Mouse (Mus musculus) heart, embryonic 14.5 days (tissue): ENCODE results near the gene Traf2. TPM values are rescaled to one million over a fixed set of nuclear protein-coding genes. Genes with fewer than 3 reads are reported as not detected.

Experiments
- ATAC-seq: fragments of 200-750 bp; cut with Nextera tagmentation; 2 replicates; pipeline ENCODE4 v1.8.0; 2017; ENCODE audit warnings: low read depth, moderate TSS enrichment; ENCODE audit not compliant: insufficient number of reproducible peaks, insufficient read depth, low FRiP score
- H3K27ac ChIP-seq, 2 experiments: fragments of 200-500 bp in 1 of 2; fragments of 300-500 bp in 1 of 2; sonication (generic) in 1 of 2; replicated peaks in 1 of 2; 2 replicates each; pipeline ENCODE4 v1.5.1; 2012 to 2014; ENCODE audit warnings: low read depth in 2 of 2, low read length in 2 of 2, control low read depth in 1 of 2, mild to moderate bottlenecking in 1 of 2, mixed read lengths in 1 of 2; ENCODE audit not compliant: control insufficient read depth in 1 of 2, insufficient read depth in 1 of 2
- H3K27me3 ChIP-seq: fragments of 300-500 bp; sonication (generic); 2 replicates; pipeline ENCODE4 v1.6.1; 2014; ENCODE audit warnings: mild to moderate bottlenecking, low read length, control low read depth; ENCODE audit not compliant: control insufficient read depth, insufficient read depth
- H3K36me3 ChIP-seq: fragments of 300-500 bp; sonication (generic); 2 replicates; pipeline ENCODE4 v1.6.1; 2014; ENCODE audit warnings: mild to moderate bottlenecking, control low read depth, low read length, mixed read lengths; ENCODE audit not compliant: control insufficient read depth, insufficient read depth
- H3K4me1 ChIP-seq, 2 experiments: fragments of 200-500 bp in 1 of 2; fragments of 300-500 bp in 1 of 2; sonication (generic) in 1 of 2; 2 replicates each; pipeline ENCODE4 v1.6.1; 2012 to 2014; ENCODE audit warnings: low read length in 2 of 2, control low read depth in 1 of 2, mixed read lengths in 1 of 2; ENCODE audit not compliant: control insufficient read depth in 2 of 2, insufficient read depth in 2 of 2
- H3K4me2 ChIP-seq: fragments of 300-500 bp; sonication (generic); 2 replicates; pipeline ENCODE4 v1.6.1; 2014; ENCODE audit warnings: mild to moderate bottlenecking, low read length
- H3K4me3 ChIP-seq, 2 experiments: fragments of 200-500 bp in 1 of 2; fragments of 300-500 bp in 1 of 2; sonication (generic) in 1 of 2; 2 replicates each; pipeline ENCODE4 v1.5.1; 2012 to 2014; ENCODE audit warnings: low read length in 2 of 2, mild to moderate bottlenecking in 2 of 2, control low read depth in 1 of 2, low read depth in 1 of 2, moderate library complexity in 1 of 2; ENCODE audit not compliant: control insufficient read depth in 1 of 2, insufficient read depth in 1 of 2
- H3K9ac ChIP-seq: fragments of 300-500 bp; sonication (generic); 2 replicates; pipeline ENCODE4 v1.6.1; 2014; ENCODE audit warnings: mild to moderate bottlenecking, low read length
- H3K9me3 ChIP-seq: fragments of 300-500 bp; sonication (generic); 2 replicates; pipeline ENCODE4 v1.6.1; 2016; ENCODE audit warnings: low read length, control low read depth; ENCODE audit not compliant: control insufficient read depth
- WGBS: fragments of 180-500 bp; shearing (Covaris S2); extraction: QIAGEN DNeasy Blood & Tissue Kit; methylation state at CpG from one replicate; pipeline ENCODE4 v1.1.7; 2014; 5-methylcytosine and 5-hydroxymethylcytosine counted together
- polyA plus RNA-seq: library from polyadenylated mRNA; unstranded; fragments of >200 nt; fragmentation: Nextera tagmentation; extraction: Ambion mirVana; gene quantifications from 2 replicates; pipeline ENCODE4 v1.2.1, GENCODE M21; 2014

Traf2 gene
- polyA plus RNA-seq, 1 experiment from 2014 or later: 19.8 TPM

- ATAC-seq: peak; percentile 41; the same call in 1 of the 2 replicates
- Histone ChIP-seq H3K9ac (no peak overlapping the region), H3K27me3 (no peaks in the 10 kb centered on the region), H3K27ac (no peak overlapping the region), H3K36me3 (peaks cover 87% of the 10 kb centered on the region), H3K4me2 (no peak overlapping the region), H3K9me3 (no peaks in the 10 kb centered on the region), H3K4me1 (peaks cover 0 to 8% of the 10 kb centered on the region in 2 experiments; a peak in 1 of 4 replicates), H3K4me3 (no peak overlapping the region)
- WGBS: 64% methylated on average over 3 of the region's 3 CpGs
Measured at GRCm38 (mm10) chr2:25534178-25534865, 12.4 kb downstream of the Traf2 start.

- no peaks in the 10 kb centered on the region for H3K27me3 ChIP-seq
- no peak overlapping the region for H3K4me3 ChIP-seq
- no peak overlapping the region for H3K9ac ChIP-seq
- 85% methylated on average over 2 of the region's 2 CpGs for WGBS
- H3K4me1 ChIP-seq: peaks cover 0 to 8% of the 10 kb centered on the region in 2 experiments; a peak in 1 of 4 replicates
- H3K27ac ChIP-seq: no peak overlapping the region
- no peaks in the 10 kb centered on the region for H3K9me3 ChIP-seq
- H3K4me2 ChIP-seq: no peak overlapping the region
- ATAC-seq: no peak
- H3K36me3 ChIP-seq: peaks cover 92% of the 10 kb centered on the region
Measured at GRCm38 (mm10) chr2:25533707-25534106, 13.0 kb downstream of the Traf2 start.

GRCm38 (mm10) chr2:25526510-25527302, 20.0 kb downstream of the Traf2 start:
- Histone ChIP-seq H3K27me3 (no peaks in the 10 kb centered on the region), H3K4me3 (no peak overlapping the region), H3K36me3 (peaks cover 93% of the 10 kb centered on the region), H3K9me3 (no peaks in the 10 kb centered on the region), H3K4me1 (no peaks in the 10 kb centered on the region), H3K27ac (no peak overlapping the region), H3K9ac (no peak overlapping the region), H3K4me2 (no peak overlapping the region)
- no peak for ATAC-seq
- WGBS: 85% methylated on average over 9 of the region's 9 CpGs

GRCm38 (mm10) chr2:25509912-25510311, 36.8 kb downstream of the Traf2 start:
- H3K36me3 ChIP-seq: peaks cover 10% of the 10 kb centered on the region
- no peak overlapping the region for H3K4me3 ChIP-seq
- no peaks in the 10 kb centered on the region for H3K9me3 ChIP-seq
- no peaks in the 10 kb centered on the region for H3K4me1 ChIP-seq
- ATAC-seq: no peak
- H3K4me2 ChIP-seq: no peak overlapping the region
- 47% methylated on average over 3 of the region's 3 CpGs for WGBS
- H3K27me3 ChIP-seq: no peaks in the 10 kb centered on the region
- H3K9ac ChIP-seq: no peak overlapping the region
- H3K27ac ChIP-seq: no peak overlapping the region

- H3K9ac ChIP-seq: no peak overlapping the region
- peaks cover 36% of the 10 kb centered on the region for H3K36me3 ChIP-seq
- H3K9me3 ChIP-seq: no peaks in the 10 kb centered on the region
- H3K4me3 ChIP-seq: no peak overlapping the region
- no peak overlapping the region for H3K27ac ChIP-seq
- H3K4me1 ChIP-seq: peaks cover under 1% of the 10 kb centered on the region in 2 experiments; a peak in 2 of 4 replicates
- no peaks in the 10 kb centered on the region for H3K27me3 ChIP-seq
- no peak overlapping the region for H3K4me2 ChIP-seq
- WGBS: 35% methylated on average over 5 of the region's 5 CpGs
- no peak for ATAC-seq
Measured at GRCm38 (mm10) chr2:25506964-25507363, 39.8 kb downstream of the Traf2 start.

GRCm38 (mm10) chr2:25505860-25506259, 40.9 kb downstream of the Traf2 start:
- H3K36me3 ChIP-seq: peaks cover 36% of the 10 kb centered on the region
- H3K4me1 ChIP-seq: peaks cover 8 to 9% of the 10 kb centered on the region in 2 experiments
- H3K27me3 ChIP-seq: no peaks in the 10 kb centered on the region
- no peaks in the 10 kb centered on the region for H3K9me3 ChIP-seq
- no peak overlapping the region for H3K4me3 ChIP-seq
- WGBS: 93% methylated on average over 4 of the region's 4 CpGs
- H3K4me2 ChIP-seq: no peak overlapping the region
- ATAC-seq: no peak
- H3K27ac ChIP-seq: no peak overlapping the region
- H3K9ac ChIP-seq: no peak overlapping the region

GRCm38 (mm10) chr2:25505000-25505399, 41.7 kb downstream of the Traf2 start:
- WGBS: 80% methylated on average over 1 of the region's 1 CpGs
- Histone ChIP-seq H3K27me3 (no peaks in the 10 kb centered on the region), H3K9ac (no peak overlapping the region), H3K4me3 (no peak overlapping the region), H3K4me1 (peaks cover 11 to 13% of the 10 kb centered on the region in 2 experiments), H3K36me3 (peaks cover 36% of the 10 kb centered on the region), H3K27ac (no peak overlapping the region), H3K4me2 (no peak overlapping the region), H3K9me3 (no peaks in the 10 kb centered on the region)
- no peak for ATAC-seq
